Mouse (Mus musculus) midbrain, embryonic 15.5 days (tissue): ENCODE data around the gene Fndc10. TPM values are rescaled to one million over a fixed set of nuclear protein-coding genes. Genes with fewer than 3 reads are reported as not detected.

Experiments used
- ATAC-seq: fragments of 200-750 bp; cut with Nextera tagmentation; replicated peaks from 2 replicates; pipeline ENCODE4 v1.8.0; 2017; ENCODE audit warnings: moderate TSS enrichment
- H3K27ac ChIP-seq: fragments of 300-500 bp; sonication (generic); 2 replicates; pipeline ENCODE4 v1.5.1; 2015; ENCODE audit warnings: mild to moderate bottlenecking, inconsistent platforms
- H3K27me3 ChIP-seq: fragments of 300-500 bp; sonication (generic); replicated peaks from 2 replicates; pipeline ENCODE4 v1.6.1; 2015; ENCODE audit warnings: inconsistent platforms
- H3K36me3 ChIP-seq: fragments of 300-500 bp; sonication (generic); replicated peaks from 2 replicates; pipeline ENCODE4 v1.6.1; 2015; ENCODE audit warnings: inconsistent platforms
- H3K4me1 ChIP-seq: fragments of 300-500 bp; sonication (generic); 2 replicates; pipeline ENCODE4 v1.6.1; 2015; ENCODE audit warnings: inconsistent platforms
- H3K4me2 ChIP-seq: fragments of 300-500 bp; sonication (generic); 2 replicates; pipeline ENCODE4 v1.6.1; 2015; ENCODE audit warnings: inconsistent platforms, mild to moderate bottlenecking, moderate library complexity
- H3K4me3 ChIP-seq: fragments of 300-500 bp; sonication (generic); 2 replicates; pipeline ENCODE4 v1.5.1; 2015; ENCODE audit warnings: mild to moderate bottlenecking, inconsistent platforms
- H3K9ac ChIP-seq: fragments of 300-500 bp; sonication (generic); 2 replicates; pipeline ENCODE4 v1.6.1; 2015; ENCODE audit warnings: mild to moderate bottlenecking, inconsistent platforms
- H3K9me3 ChIP-seq: fragments of 300-500 bp; sonication (generic); 2 replicates; pipeline ENCODE4 v1.6.1; 2016; ENCODE audit warnings: inconsistent platforms
- WGBS: fragments of 180-500 bp; shearing (Covaris S2); methylation state at CpG from one replicate; pipeline ENCODE4 v1.1.7; 2015; ENCODE audit warnings: mixed read lengths; 5-methylcytosine and 5-hydroxymethylcytosine counted together
- polyA plus RNA-seq: library from polyadenylated mRNA; unstranded; fragments of >200 nt; fragmentation: Nextera tagmentation; extraction: Ambion mirVana; gene quantifications from 2 replicates; pipeline ENCODE4 v1.2.1, GENCODE M21; 2015

The Fndc10 gene
- polyA plus RNA-seq, 1 experiment from 2014 or later, result 15.7 TPM

- Histone ChIP-seq H3K27me3 (no peaks in the 10 kb centered on the region), H3K9ac (no peak overlapping the region), H3K9me3 (no peaks in the 10 kb centered on the region), H3K36me3 (peaks cover 47% of the 10 kb centered on the region), H3K4me1 (no peaks in the 10 kb centered on the region), H3K4me2 (no peak overlapping the region), H3K4me3 (no peak overlapping the region), H3K27ac (no peak overlapping the region)
- 92% methylated on average over 8 of the region's 8 CpGs for WGBS
- ATAC-seq, result no peak
Observed at GRCm38 (mm10) chr4:155744474-155744873, 50.3 kb downstream of the Fndc10 start.

- H3K27ac ChIP-seq, result no peak overlapping the region
- H3K4me2 ChIP-seq, result no peak overlapping the region
- H3K9me3 ChIP-seq, result no peaks in the 10 kb centered on the region
- H3K27me3 ChIP-seq, result no peaks in the 10 kb centered on the region
- no peak for ATAC-seq
- 94% methylated on average over 5 of the region's 5 CpGs for WGBS
- no peaks in the 10 kb centered on the region for H3K4me1 ChIP-seq
- H3K9ac ChIP-seq, result no peak overlapping the region
- H3K4me3 ChIP-seq, result no peak overlapping the region
- peaks cover 47% of the 10 kb centered on the region for H3K36me3 ChIP-seq
Observed at GRCm38 (mm10) chr4:155745136-155745535, 51.0 kb downstream of the Fndc10 start.

Other genes with a start within 250 kb of the Fndc10 start
- 0.44 TPM in 1 of 2 replicates, not detected in the other for gene Tmem52, start 225.2 kb upstream of the Fndc10 start, polyA plus RNA-seq
- 1,179 and 1,183 TPM in 2 replicates for gene Gnb1, start 203.0 kb upstream of the Fndc10 start, polyA plus RNA-seq
- 82.9 and 88.7 TPM in 2 replicates for gene Nadk, start 132.0 kb upstream of the Fndc10 start, polyA plus RNA-seq
- gene Slc35e2, start 92.9 kb upstream of the Fndc10 start, polyA plus RNA-seq, result 15.3 and 17.5 TPM in 2 replicates
- 54.6 and 56.2 TPM in 2 replicates for gene Cdk11b, start 69.5 kb upstream of the Fndc10 start, polyA plus RNA-seq
- gene Gm10563, start 48.9 kb upstream of the Fndc10 start, polyA plus RNA-seq, result not detected in 2 replicates
- 3.8 and 5.5 TPM in 2 replicates for gene Mmp23, start 41.0 kb upstream of the Fndc10 start, polyA plus RNA-seq
- gene Mib2, start 25.1 kb upstream of the Fndc10 start, polyA plus RNA-seq, result 61.0 and 62.1 TPM in 2 replicates
- gene Ssu72, start 10.5 kb downstream of the Fndc10 start, polyA plus RNA-seq, result 151 and 155 TPM in 2 replicates
- gene Tmem240, start 40.5 kb downstream of the Fndc10 start, polyA plus RNA-seq, result 24.8 and 24.9 TPM in 2 replicates
- gene Atad3a, start 66.8 kb downstream of the Fndc10 start, polyA plus RNA-seq, result 93.4 and 99.2 TPM in 2 replicates
- 31.5 and 33.5 TPM in 2 replicates for gene Vwa1, start 80.4 kb downstream of the Fndc10 start, polyA plus RNA-seq
- gene Tmem88b, start 91.5 kb downstream of the Fndc10 start, polyA plus RNA-seq, result 0.93 and 1.2 TPM in 2 replicates
- gene Ankrd65, start 96.1 kb downstream of the Fndc10 start, polyA plus RNA-seq, result not detected in 2 replicates
- gene Mrpl20, start 108.5 kb downstream of the Fndc10 start, polyA plus RNA-seq, result 242 and 244 TPM in 2 replicates
- 155 and 164 TPM in 2 replicates for gene Ccnl2, start 118.1 kb downstream of the Fndc10 start, polyA plus RNA-seq
- gene Aurkaip1, start 136.9 kb downstream of the Fndc10 start, polyA plus RNA-seq, result 128 and 129 TPM in 2 replicates
- 23.4 and 32.6 TPM in 2 replicates for gene Mxra8, start 145.3 kb downstream of the Fndc10 start, polyA plus RNA-seq
- 30.9 and 37.0 TPM in 2 replicates for gene Dvl1, start 153.1 kb downstream of the Fndc10 start, polyA plus RNA-seq
- gene Tas1r3, start 169.0 kb downstream of the Fndc10 start, polyA plus RNA-seq, result 0.61 and 0.72 TPM in 2 replicates
- 28.1 and 29.1 TPM in 2 replicates for gene Cptp, start 175.1 kb downstream of the Fndc10 start, polyA plus RNA-seq
- gene Ints11, start 175.2 kb downstream of the Fndc10 start, polyA plus RNA-seq, result 80.6 and 83.6 TPM in 2 replicates
- gene Pusl1, start 197.4 kb downstream of the Fndc10 start, polyA plus RNA-seq, result 60.1 and 66.6 TPM in 2 replicates
- gene Acap3, start 197.5 kb downstream of the Fndc10 start, polyA plus RNA-seq, result 88.3 and 89.8 TPM in 2 replicates
- gene Ube2j2, start 249.5 kb downstream of the Fndc10 start, polyA plus RNA-seq, result 115 and 118 TPM in 2 replicates